Mouse (Mus musculus): ENCODE data around the gene Prpf38b. TPM values are rescaled to one million over a fixed set of nuclear protein-coding genes. Genes with fewer than 3 reads are reported as not detected.

Gene Prpf38b
- polyA plus RNA-seq, 1 experiment from 2014 or later: 50.6 TPM

DNA sequence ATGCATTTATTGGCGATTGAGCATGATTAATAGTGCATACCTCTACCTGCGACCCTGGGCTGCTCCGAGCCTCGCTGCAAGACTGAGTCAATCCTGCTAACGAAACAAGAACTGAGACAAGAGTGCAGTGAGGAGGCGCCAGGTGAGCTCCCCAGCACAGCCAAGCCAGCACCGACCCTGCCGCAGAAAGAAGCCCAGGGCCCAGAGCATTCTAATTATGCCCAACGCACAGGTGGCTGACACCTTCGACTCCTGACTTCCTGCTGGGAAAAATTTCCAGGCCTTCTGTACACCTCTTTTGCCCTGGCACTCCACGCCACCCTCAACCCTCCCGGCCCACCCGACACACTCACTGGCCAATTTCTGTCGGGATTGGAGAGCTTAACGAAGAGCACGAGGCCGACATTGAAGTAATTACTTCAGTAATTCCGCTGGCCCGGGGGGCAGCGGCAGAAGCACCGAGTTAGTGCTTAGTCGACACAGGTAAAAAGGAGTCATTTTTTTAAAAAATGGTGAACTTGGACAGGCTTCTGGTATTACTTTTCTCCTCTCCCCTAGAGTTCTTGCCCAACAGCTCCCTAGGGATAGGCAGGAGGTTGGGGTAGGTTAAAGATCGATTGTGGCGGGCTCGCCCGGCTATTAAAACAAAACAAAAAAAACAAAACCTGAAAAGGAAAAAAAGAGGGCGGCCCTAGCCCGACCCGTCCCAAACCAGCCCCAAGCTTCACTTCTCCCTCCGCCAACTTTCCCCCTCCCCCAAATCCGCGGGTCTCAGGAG, 1.0 kb downstream of the Prpf38b start:
- H3K9ac ChIP-seq (ENCODE audit: low read depth, low read length): peak overlapping the region; percentile 92
- peak overlapping the region; percentile 95 for H3K27ac ChIP-seq (ENCODE audit: low read depth, low read length)
- no peaks in the 10 kb centered on the region for H3K27me3 ChIP-seq (replicated peaks; ENCODE audit: control insufficient read depth, insufficient read depth, low read length)
- H3K36me3 ChIP-seq (ENCODE audit: control insufficient read depth, insufficient read depth, low read length): peaks cover 4% of the 10 kb centered on the region
- H3K4me2 ChIP-seq (ENCODE audit: low read length): peak overlapping the region; percentile 84
- H3K9me3 ChIP-seq (ENCODE audit: control insufficient read depth, low read length): no peaks in the 10 kb centered on the region
- ATAC-seq: no peak
- H3K4me3 ChIP-seq (ENCODE audit: low read length): peak overlapping the region; percentile 98
- under 1% methylated on average over 30 of the region's 32 CpGs for WGBS
- peaks cover 19% of the 10 kb centered on the region for H3K4me1 ChIP-seq (ENCODE audit: control insufficient read depth, insufficient read depth, low read depth, low read length)

- Histone ChIP-seq H3K9ac (ENCODE audit: low read depth, low read length) (no peak overlapping the region), H3K4me3 (ENCODE audit: low read length) (no peak overlapping the region), H3K36me3 (ENCODE audit: control insufficient read depth, insufficient read depth, low read length) (peaks cover 24% of the 10 kb centered on the region), H3K27me3 (replicated peaks; ENCODE audit: control insufficient read depth, insufficient read depth, low read length) (no peaks in the 10 kb centered on the region), H3K9me3 (ENCODE audit: control insufficient read depth, low read length) (no peaks in the 10 kb centered on the region), H3K27ac (ENCODE audit: low read depth, low read length) (no peak overlapping the region), H3K4me1 (ENCODE audit: control insufficient read depth, insufficient read depth, low read depth, low read length) (no peaks in the 10 kb centered on the region), H3K4me2 (ENCODE audit: low read length) (no peak overlapping the region)
- WGBS: 94% methylated on average over 6 of the region's 6 CpGs
- ATAC-seq: no peak
These were observed 8.6 kb downstream of the Prpf38b start for GRCm38 (mm10) chr3:108902934-108903333.

DNA sequence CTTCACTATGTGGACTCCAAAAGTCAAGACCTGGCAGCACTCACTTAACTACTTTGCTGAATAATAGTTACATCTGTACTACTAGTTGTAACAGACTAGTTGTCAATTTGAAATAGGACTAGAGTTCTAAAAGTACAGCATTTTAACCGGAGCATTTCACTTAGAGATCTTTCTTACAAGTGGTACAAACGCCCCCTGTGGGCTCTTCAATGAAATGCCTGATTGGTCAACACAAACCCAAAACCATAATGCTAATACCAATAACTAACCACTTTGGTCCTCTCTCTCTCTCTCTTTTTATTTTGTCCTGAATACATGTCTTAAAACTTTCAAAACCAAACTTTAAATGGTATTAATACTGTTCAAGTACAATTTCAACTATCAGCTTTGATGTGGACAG, 9.5 kb downstream of the Prpf38b start:
- no peak for ATAC-seq
- no peak overlapping the region for H3K27ac ChIP-seq (ENCODE audit: low read depth, low read length)
- H3K4me2 ChIP-seq (ENCODE audit: low read length): no peak overlapping the region
- H3K4me3 ChIP-seq (ENCODE audit: low read length): no peak overlapping the region
- no peaks in the 10 kb centered on the region for H3K9me3 ChIP-seq (ENCODE audit: control insufficient read depth, low read length)
- H3K9ac ChIP-seq (ENCODE audit: low read depth, low read length): no peak overlapping the region
- H3K36me3 ChIP-seq (ENCODE audit: control insufficient read depth, insufficient read depth, low read length): peaks cover 24% of the 10 kb centered on the region
- H3K4me1 ChIP-seq (ENCODE audit: control insufficient read depth, insufficient read depth, low read depth, low read length): no peaks in the 10 kb centered on the region
- WGBS: 52% methylated on average over 2 of the region's 2 CpGs
- H3K27me3 ChIP-seq (replicated peaks; ENCODE audit: control insufficient read depth, insufficient read depth, low read length): no peaks in the 10 kb centered on the region

- Histone ChIP-seq H3K4me1 (ENCODE audit: control insufficient read depth, insufficient read depth, low read depth, low read length) (no peaks in the 10 kb centered on the region), H3K36me3 (ENCODE audit: control insufficient read depth, insufficient read depth, low read length) (peaks cover 21% of the 10 kb centered on the region), H3K9me3 (ENCODE audit: control insufficient read depth, low read length) (no peaks in the 10 kb centered on the region), H3K9ac (ENCODE audit: low read depth, low read length) (no peak overlapping the region), H3K27me3 (replicated peaks; ENCODE audit: control insufficient read depth, insufficient read depth, low read length) (no peaks in the 10 kb centered on the region), H3K4me3 (ENCODE audit: low read length) (no peak overlapping the region), H3K4me2 (ENCODE audit: low read length) (no peak overlapping the region), H3K27ac (ENCODE audit: low read depth, low read length) (no peak overlapping the region)
- no peak for ATAC-seq
- 73% methylated on average over 5 of the region's 5 CpGs for WGBS
These were observed 10.8 kb downstream of the Prpf38b start for GRCm38 (mm10) chr3:108900681-108901080.

DNA sequence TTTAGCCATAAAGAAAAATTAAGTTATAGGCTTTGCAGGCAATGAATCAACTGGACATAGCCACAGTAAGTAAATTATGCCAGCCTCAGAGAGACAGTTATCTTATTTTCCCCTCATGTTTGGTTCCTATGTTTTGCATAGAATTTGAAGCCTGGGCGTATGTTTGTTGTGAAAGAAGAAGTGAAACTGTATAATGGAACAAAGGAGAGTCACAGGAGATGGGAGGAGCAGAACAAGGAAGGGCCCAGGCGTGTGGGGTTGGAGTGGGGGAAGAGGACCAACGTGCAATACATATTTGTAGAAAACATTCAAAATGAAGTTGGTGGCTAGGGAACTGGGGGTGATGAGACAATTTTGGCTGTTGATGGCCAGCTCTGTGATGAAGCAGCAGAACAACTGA, 11.4 kb downstream of the Prpf38b start:
- ATAC-seq: no peak
- no peak overlapping the region for H3K4me2 ChIP-seq (ENCODE audit: low read length)
- H3K4me1 ChIP-seq (ENCODE audit: control insufficient read depth, insufficient read depth, low read depth, low read length): no peaks in the 10 kb centered on the region
- no peaks in the 10 kb centered on the region for H3K9me3 ChIP-seq (ENCODE audit: control insufficient read depth, low read length)
- no peak overlapping the region for H3K27ac ChIP-seq (ENCODE audit: low read depth, low read length)
- H3K4me3 ChIP-seq (ENCODE audit: low read length): no peak overlapping the region
- 84% methylated on average over 3 of the region's 3 CpGs for WGBS
- no peak overlapping the region for H3K9ac ChIP-seq (ENCODE audit: low read depth, low read length)
- H3K36me3 ChIP-seq (ENCODE audit: control insufficient read depth, insufficient read depth, low read length): peaks cover 18% of the 10 kb centered on the region
- H3K27me3 ChIP-seq (replicated peaks; ENCODE audit: control insufficient read depth, insufficient read depth, low read length): no peaks in the 10 kb centered on the region

GRCm38 (mm10) chr3:108898640-108899039, 12.9 kb downstream of the Prpf38b start:
- H3K9me3 ChIP-seq (ENCODE audit: control insufficient read depth, low read length): no peaks in the 10 kb centered on the region
- H3K36me3 ChIP-seq (ENCODE audit: control insufficient read depth, insufficient read depth, low read length): peaks cover 4% of the 10 kb centered on the region; the same call in 1 of the 2 replicates
- H3K27me3 ChIP-seq (replicated peaks; ENCODE audit: control insufficient read depth, insufficient read depth, low read length): no peaks in the 10 kb centered on the region
- H3K9ac ChIP-seq (ENCODE audit: low read depth, low read length): no peak overlapping the region
- ATAC-seq: no peak
- no peak overlapping the region for H3K4me3 ChIP-seq (ENCODE audit: low read length)
- H3K4me1 ChIP-seq (ENCODE audit: control insufficient read depth, insufficient read depth, low read depth, low read length): no peaks in the 10 kb centered on the region
- H3K27ac ChIP-seq (ENCODE audit: low read depth, low read length): no peak overlapping the region
- no peak overlapping the region for H3K4me2 ChIP-seq (ENCODE audit: low read length)
- 95% methylated on average over 4 of the region's 4 CpGs for WGBS

- Histone ChIP-seq H3K9me3 (ENCODE audit: control insufficient read depth, low read length) (no peaks in the 10 kb centered on the region), H3K27ac (ENCODE audit: low read depth, low read length) (no peak overlapping the region), H3K27me3 (replicated peaks; ENCODE audit: control insufficient read depth, insufficient read depth, low read length) (no peaks in the 10 kb centered on the region), H3K4me2 (ENCODE audit: low read length) (no peak overlapping the region), H3K36me3 (ENCODE audit: control insufficient read depth, insufficient read depth, low read length) (no peaks in the 10 kb centered on the region), H3K4me3 (ENCODE audit: low read length) (no peak overlapping the region), H3K4me1 (ENCODE audit: control insufficient read depth, insufficient read depth, low read depth, low read length) (no peaks in the 10 kb centered on the region), H3K9ac (ENCODE audit: low read depth, low read length) (no peak overlapping the region)
- no peak for ATAC-seq
- 78% methylated on average over 4 of the region's 4 CpGs for WGBS
These were observed 18.6 kb downstream of the Prpf38b start for GRCm38 (mm10) chr3:108892914-108893313.

GRCm38 (mm10) chr3:108892080-108892479, 19.4 kb downstream of the Prpf38b start:
- no peak for ATAC-seq
- no peak overlapping the region for H3K4me2 ChIP-seq (ENCODE audit: low read length)
- no peaks in the 10 kb centered on the region for H3K9me3 ChIP-seq (ENCODE audit: control insufficient read depth, low read length)
- no peaks in the 10 kb centered on the region for H3K4me1 ChIP-seq (ENCODE audit: control insufficient read depth, insufficient read depth, low read depth, low read length)
- 90% methylated on average over 1 of the region's 1 CpGs for WGBS
- no peak overlapping the region for H3K27ac ChIP-seq (ENCODE audit: low read depth, low read length)
- no peak overlapping the region for H3K4me3 ChIP-seq (ENCODE audit: low read length)
- H3K27me3 ChIP-seq (replicated peaks; ENCODE audit: control insufficient read depth, insufficient read depth, low read length): no peaks in the 10 kb centered on the region
- no peak overlapping the region for H3K9ac ChIP-seq (ENCODE audit: low read depth, low read length)
- H3K36me3 ChIP-seq (ENCODE audit: control insufficient read depth, insufficient read depth, low read length): no peaks in the 10 kb centered on the region

- H3K36me3 ChIP-seq (ENCODE audit: control insufficient read depth, insufficient read depth, low read length): no peaks in the 10 kb centered on the region
- WGBS: 95% methylated on average over 1 of the region's 1 CpGs
- no peaks in the 10 kb centered on the region for H3K27me3 ChIP-seq (replicated peaks; ENCODE audit: control insufficient read depth, insufficient read depth, low read length)
- no peak within 1 kb of the TSS for H3K4me3 ChIP-seq (ENCODE audit: low read length)
- H3K4me2 ChIP-seq (ENCODE audit: low read length): no peak within 1 kb of the TSS
- H3K9ac ChIP-seq (ENCODE audit: low read depth, low read length): no peak within 1 kb of the TSS
- ATAC-seq: no peak
- H3K4me1 ChIP-seq (ENCODE audit: control insufficient read depth, insufficient read depth, low read depth, low read length): peaks cover 2% of the 10 kb centered on the region; the same call in 1 of the 2 replicates
- no peak within 1 kb of the TSS for H3K27ac ChIP-seq (ENCODE audit: low read depth, low read length)
- no peaks in the 10 kb centered on the region for H3K9me3 ChIP-seq (ENCODE audit: control insufficient read depth, low read length)
These were observed 21.6 kb downstream of the Prpf38b start, which contains the start of gene Fndc7 for GRCm38 (mm10) chr3:108889908-108890307. TSS of gene Fndc7 (minus strand) at chr3:108890008.

Measured in hindbrain, embryonic 16.5 days (tissue).